Mouse (Mus musculus) cerebellum, adult 2 months (tissue): ENCODE results near the gene Tgfbr3. TPM values are rescaled to one million over a fixed set of nuclear protein-coding genes. Genes with fewer than 3 reads are reported as not detected.
"Not testable (repeated sequence)": the region's sequence is repeated elsewhere in the genome, so short reads cannot be mapped to it uniquely, and the experiment has no call there.

Experiments used
- DNase-seq, 2 experiments: peaks; one replicate each; pipeline ENCODE4 v3.0.0; 2021
- H3K27ac ChIP-seq: fragments of 200-500 bp; 2 replicates; pipeline ENCODE4 v1.5.1; 2012; ENCODE audit warnings: low read length, control low read depth, inconsistent platforms; ENCODE audit not compliant: insufficient read depth
- H3K27me3 ChIP-seq: fragments of 200-500 bp; 2 replicates; pipeline ENCODE4 v1.6.1; 2012; ENCODE audit warnings: inconsistent platforms, mild to moderate bottlenecking, low read length, moderate library complexity; ENCODE audit not compliant: control insufficient read depth, insufficient read depth
- H3K4me1 ChIP-seq: fragments of 200-500 bp; 2 replicates; pipeline ENCODE4 v1.6.1; 2011; ENCODE audit warnings: low read length; ENCODE audit not compliant: control insufficient read depth, insufficient read depth
- H3K4me3 ChIP-seq: fragments of 200-500 bp; replicated peaks from 2 replicates; pipeline ENCODE3; 2011; ENCODE audit warnings: mild to moderate bottlenecking, low read depth, low read length, control low read depth; ENCODE audit not compliant: insufficient read depth
- CTCF ChIP-seq: fragments of 200-500 bp; IDR thresholded peaks from 2 replicates; pipeline ENCODE4 v1.5.1; 2011; ENCODE audit warnings: low read depth, mild to moderate bottlenecking, control low read depth, low read length, moderate library complexity, borderline replicate concordance; ENCODE audit not compliant: insufficient read depth
- POLR2A ChIP-seq: fragments of 200-500 bp; IDR thresholded peaks from 2 replicates; pipeline ENCODE4 v1.6.1; 2011; ENCODE audit warnings: low read length, control low read depth, borderline replicate concordance; ENCODE audit not compliant: insufficient read depth
- WGBS: fragments of 180-500 bp; shearing (Covaris S2); methylation state at CpG from one replicate; pipeline ENCODE4 v1.1.7; 2018; 5-methylcytosine and 5-hydroxymethylcytosine counted together
- polyA plus RNA-seq: library from polyadenylated mRNA; depleted of rRNA; stranded (reverse); fragments of >200 nt; gene quantifications from 2 replicates; pipeline ENCODE4 v1.2.3, GENCODE M21; 2012

Tgfbr3 gene
- polyA plus RNA-seq, 1 experiment: 11.5 TPM

- Histone ChIP-seq H3K4me3 (no peak overlapping the region), H3K27ac (no peak overlapping the region), H3K27me3 (no peaks in the 10 kb centered on the region), H3K4me1 (no peaks in the 10 kb centered on the region; the same call in 1 of the 2 replicates)
- TF ChIP-seq POLR2A: no peak
- no peak for TF ChIP-seq CTCF
- no peak for DNase-seq
Observed at GRCm38 (mm10) chr5:107227580-107227979, 61.8 kb downstream of the Tgfbr3 start.

GRCm38 (mm10) chr5:107224820-107225417 lies 64.5 kb downstream of the Tgfbr3 start:
- no peaks in the 10 kb centered on the region for H3K27me3 ChIP-seq
- TF ChIP-seq CTCF (no peak), POLR2A (no peak)
- H3K4me1 ChIP-seq: peaks cover 25% of the 10 kb centered on the region
- no peak overlapping the region for H3K4me3 ChIP-seq
- no peak for DNase-seq
- WGBS: 88% methylated on average over 7 of the region's 7 CpGs
- no peak overlapping the region for H3K27ac ChIP-seq

DNA sequence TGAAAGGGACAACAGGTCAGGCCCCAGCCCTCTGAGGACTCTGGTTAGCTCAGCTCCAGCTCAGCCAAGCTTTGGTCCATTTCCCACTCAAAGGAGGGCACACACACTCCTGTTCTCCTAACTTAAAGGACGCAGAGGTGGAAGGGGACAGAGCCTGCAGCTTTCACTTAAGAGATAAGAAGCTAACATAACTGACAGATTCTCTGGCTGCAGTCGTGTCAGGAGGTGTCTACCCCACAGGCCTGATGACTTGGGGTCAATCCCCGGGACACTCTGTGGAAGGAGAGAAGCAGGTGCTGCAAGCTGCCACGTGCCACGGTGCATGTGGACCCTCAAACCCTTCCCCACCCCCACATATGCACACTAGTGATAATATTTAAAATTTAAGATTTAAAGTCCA lies 65.3 kb downstream of the Tgfbr3 start:
- no peak for TF ChIP-seq POLR2A
- no peak for TF ChIP-seq CTCF

GRCm38 (mm10) chr5:107223483-107223882 lies 65.9 kb downstream of the Tgfbr3 start:
- H3K27ac ChIP-seq, H3K27me3 ChIP-seq, H3K4me3 ChIP-seq, DNase-seq: not testable (repeated sequence)
- WGBS: 95% methylated on average over 2 of the region's 2 CpGs
- peaks cover 30% of the 10 kb centered on the region for H3K4me1 ChIP-seq

More for the DNA sequence above, 65.3 kb downstream of the Tgfbr3 start:
- 88% methylated on average over 5 of the region's 5 CpGs for WGBS
- DNase-seq: no peak
- Histone ChIP-seq H3K27ac (no peak overlapping the region), H3K4me1 (peaks cover 30% of the 10 kb centered on the region), H3K4me3 (no peak overlapping the region), H3K27me3 (no peaks in the 10 kb centered on the region)

GRCm38 (mm10) chr5:107223029-107223428 lies 66.4 kb downstream of the Tgfbr3 start:
- no peak overlapping the region for H3K27ac ChIP-seq
- TF ChIP-seq POLR2A (no peak), CTCF (no peak)
- DNase-seq: no peak

GRCm38 (mm10) chr5:107222670-107223005 lies 66.8 kb downstream of the Tgfbr3 start:
- WGBS: 93% methylated on average over 1 of the region's 1 CpGs
- Histone ChIP-seq H3K27ac (no peak overlapping the region), H3K4me1 (peaks cover 34% of the 10 kb centered on the region), H3K4me3 (no peak overlapping the region), H3K27me3 (no peaks in the 10 kb centered on the region)
- no peak for DNase-seq
- TF ChIP-seq POLR2A (no peak), CTCF (no peak)

More at GRCm38 (mm10) chr5:107223029-107223428, 66.4 kb downstream of the Tgfbr3 start:
- H3K27me3 ChIP-seq: no peaks in the 10 kb centered on the region
- 89% methylated on average over 9 of the region's 9 CpGs for WGBS
- peaks cover 31% of the 10 kb centered on the region for H3K4me1 ChIP-seq
- H3K4me3 ChIP-seq: no peak overlapping the region

GRCm38 (mm10) chr5:107221892-107222669 lies 67.3 kb downstream of the Tgfbr3 start:
- WGBS: 65% methylated on average over 17 of the region's 17 CpGs
- Histone ChIP-seq H3K27me3 (no peaks in the 10 kb centered on the region), H3K27ac (no peak overlapping the region), H3K4me3 (no peak overlapping the region), H3K4me1 (peaks cover 34% of the 10 kb centered on the region)
- peak; percentile 47 to 53 for DNase-seq
- no peak for TF ChIP-seq POLR2A
- TF ChIP-seq CTCF: no peak

DNA sequence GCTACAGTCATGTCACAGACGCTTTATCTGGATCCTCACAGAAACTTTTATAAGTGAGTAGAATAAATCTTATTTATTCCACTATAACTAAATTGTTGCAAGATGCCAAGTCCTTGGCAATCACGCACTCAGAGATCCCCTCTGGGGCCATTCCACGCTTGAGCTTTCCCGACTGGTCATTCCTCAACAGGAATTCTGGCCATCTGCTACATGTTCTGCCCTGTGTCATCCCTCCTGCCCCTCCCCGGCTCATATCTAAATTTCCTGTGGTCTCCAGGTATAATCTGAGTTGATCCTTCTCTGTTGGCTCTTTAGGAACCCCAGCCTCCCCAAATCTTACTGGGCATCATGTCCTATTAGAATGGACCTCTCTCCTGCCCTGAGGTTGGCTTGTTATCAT lies 68.5 kb downstream of the Tgfbr3 start:
- Histone ChIP-seq H3K4me1 (peaks cover 34% of the 10 kb centered on the region), H3K4me3 (no peak overlapping the region), H3K27ac (no peak overlapping the region), H3K27me3 (no peaks in the 10 kb centered on the region)
- 25% methylated on average over 5 of the region's 5 CpGs for WGBS
- peak; percentile 53 to 75 for DNase-seq
- TF ChIP-seq CTCF (no peak), POLR2A (no peak)
